Mouse (Mus musculus) liver, embryonic 14.5 days (tissue): ENCODE measurements around the gene Igsf6. TPM values are rescaled to one million over a fixed set of nuclear protein-coding genes. Genes with fewer than 3 reads are reported as not detected.
A peak's percentile ranks its signal among the peaks of the same experiment; 100 is the strongest.

Source experiments
- ATAC-seq: fragments of 200-750 bp; cut with Nextera tagmentation; 2 replicates; pipeline ENCODE4 v1.8.0; 2017; ENCODE audit warnings: moderate number of reproducible peaks, mild to moderate bottlenecking, moderate library complexity; ENCODE audit not compliant: insufficient read depth
- DNase-seq, 3 experiments: peaks; one replicate each; pipeline ENCODE4 v3.0.0-alpha.2; 2012 to 2013; ENCODE audit warnings: low read depth in 3 of 3, low spot score in 3 of 3
- H3K27ac ChIP-seq: fragments of 300-500 bp; sonication (generic); 2 replicates; pipeline ENCODE4 v1.5.1; 2014; ENCODE audit warnings: moderate library complexity, mild to moderate bottlenecking, control low read depth, inconsistent platforms
- H3K27me3 ChIP-seq: fragments of 300-500 bp; sonication (generic); 2 replicates; pipeline ENCODE4 v1.6.1; 2014; ENCODE audit warnings: mild to moderate bottlenecking, low read length, moderate library complexity; ENCODE audit not compliant: control insufficient read depth, insufficient read depth
- H3K36me3 ChIP-seq: fragments of 300-500 bp; sonication (generic); replicated peaks from 2 replicates; pipeline ENCODE4 v1.6.1; 2014; ENCODE audit warnings: low read depth; ENCODE audit not compliant: control insufficient read depth, insufficient read depth
- H3K4me1 ChIP-seq, 2 experiments: fragments of 200-500 bp in 1 of 2; fragments of 300-500 bp in 1 of 2; sonication (generic) in 1 of 2; replicated peaks; 2 replicates each; pipeline ENCODE4 v1.6.1; 2012 to 2014; ENCODE audit warnings: antibody characterized with exemption in 1 of 2, inconsistent platforms in 1 of 2, low read length in 1 of 2; ENCODE audit not compliant: control insufficient read depth in 2 of 2, insufficient read depth in 2 of 2
- H3K4me2 ChIP-seq: fragments of 300-500 bp; sonication (generic); 2 replicates; pipeline ENCODE4 v1.6.1; 2014; ENCODE audit warnings: low read depth, mild to moderate bottlenecking, control low read depth, moderate library complexity
- H3K4me3 ChIP-seq, 2 experiments: fragments of 200-500 bp in 1 of 2; fragments of 300-500 bp in 1 of 2; sonication (generic) in 1 of 2; 2 replicates each; pipeline ENCODE4 v1.5.1; 2012 to 2014; ENCODE audit warnings: low read depth in 2 of 2, low read length in 2 of 2, mild to moderate bottlenecking in 2 of 2, control low read depth in 1 of 2, inconsistent platforms in 1 of 2, moderate library complexity in 1 of 2; ENCODE audit not compliant: insufficient read depth in 1 of 2
- H3K9ac ChIP-seq: fragments of 300-500 bp; sonication (generic); replicated peaks from 2 replicates; pipeline ENCODE4 v1.6.1; 2014; ENCODE audit warnings: mild to moderate bottlenecking, control low read depth, moderate library complexity
- H3K9me3 ChIP-seq: fragments of 300-500 bp; sonication (generic); 2 replicates; pipeline ENCODE4 v1.6.1; 2016; ENCODE audit warnings: low read length, mixed read lengths; ENCODE audit not compliant: control insufficient read depth
- CTCF ChIP-seq: IDR thresholded peaks from 2 replicates; pipeline ENCODE4 v1.5.1; 2016; ENCODE audit warnings: antibody characterized with exemption, low read depth, control low read depth
- EP300 ChIP-seq: IDR thresholded peaks from 2 replicates; pipeline ENCODE4 v1.6.1; 2016; ENCODE audit warnings: antibody characterized with exemption, low read depth
- WGBS: fragments of 180-500 bp; shearing (Covaris S2); extraction: QIAGEN DNeasy Blood & Tissue Kit; methylation state at CpG from one replicate; pipeline ENCODE4 v1.1.7; 2014; ENCODE audit not compliant: insufficient replicate concordance; 5-methylcytosine and 5-hydroxymethylcytosine counted together
- polyA plus RNA-seq, 2 experiments: library from polyadenylated mRNA; depleted of rRNA in 1 of 2; stranded (reverse) in 1 of 2; unstranded in 1 of 2; fragments of >200 nt; fragmentation: Nextera tagmentation in 1 of 2; extraction: Ambion mirVana in 1 of 2; gene quantifications; 2 replicates each; pipeline versions ENCODE4 v1.2.1 to v1.2.3; 2012 to 2014

Igsf6 gene
- polyA plus RNA-seq, 2 experiments = 4.7 to 7.2 TPM

- H3K4me2 ChIP-seq = no peak overlapping the region
- no peaks in the 10 kb centered on the region for H3K9me3 ChIP-seq
- H3K27ac ChIP-seq = no peak overlapping the region
- DNase-seq = no peak
- no peak for ATAC-seq
- no peaks in the 10 kb centered on the region for H3K27me3 ChIP-seq
- H3K36me3 ChIP-seq = no peaks in the 10 kb centered on the region
- no peak overlapping the region for H3K4me3 ChIP-seq
- 47% methylated on average over 4 of the region's 4 CpGs for whole genome bisulfite sequencing
- no peak overlapping the region for H3K9ac ChIP-seq
- TF ChIP-seq CTCF (peak; percentile 42), EP300 (no peak)
- no peaks in the 10 kb centered on the region for H3K4me1 ChIP-seq
Measured at GRCm38 (mm10) chr7:121064309-121064708, 10.1 kb downstream of the Igsf6 start.

DNA sequence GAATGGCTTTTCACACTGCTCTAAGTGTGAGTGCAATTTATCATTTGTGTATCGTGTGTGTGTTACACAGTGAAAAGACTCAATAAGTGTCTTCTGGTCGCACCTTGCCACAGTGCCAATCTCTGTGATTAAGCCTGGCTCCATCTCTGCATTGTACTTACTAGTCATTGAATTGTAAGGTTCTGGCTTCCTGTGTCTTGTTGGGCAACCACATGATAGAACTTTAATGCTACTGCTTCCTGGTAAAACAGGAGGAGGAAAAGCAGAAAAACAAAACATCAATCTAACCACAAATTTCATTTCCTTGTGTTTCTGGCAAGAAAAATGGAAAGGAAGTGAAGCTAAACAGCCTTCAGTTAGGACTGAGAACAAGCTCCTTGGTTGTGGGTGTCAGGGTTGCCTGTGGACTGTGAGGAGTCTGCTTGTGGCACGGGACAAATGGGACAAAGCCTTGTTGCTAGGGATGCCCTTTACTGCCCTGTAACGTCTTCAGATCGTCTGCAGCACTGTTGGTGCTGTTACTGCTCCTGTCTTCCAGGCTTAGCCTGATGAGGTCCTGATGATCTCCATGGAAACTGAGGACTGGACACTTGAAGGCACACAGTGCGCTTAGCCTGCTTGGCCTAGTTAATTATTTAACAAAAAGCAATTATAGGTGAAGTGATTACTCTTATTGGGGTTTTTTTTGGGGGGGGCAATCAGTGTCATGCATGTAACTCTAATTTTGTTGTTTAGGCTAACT, 14.7 kb downstream of the Igsf6 start:
- no peak for DNase-seq
- Histone ChIP-seq H3K9me3 (no peaks in the 10 kb centered on the region), H3K27ac (no peak overlapping the region), H3K4me2 (no peak overlapping the region), H3K4me3 (no peak overlapping the region), H3K27me3 (no peaks in the 10 kb centered on the region), H3K36me3 (peaks cover 9% of the 10 kb centered on the region; the same call in 1 of the 2 replicates), H3K9ac (no peak overlapping the region), H3K4me1 (no peaks in the 10 kb centered on the region)
- WGBS = 73% methylated on average over 6 of the region's 6 CpGs
- no peak for TF ChIP-seq EP300
- no peak for TF ChIP-seq CTCF
- ATAC-seq = no peak

DNA sequence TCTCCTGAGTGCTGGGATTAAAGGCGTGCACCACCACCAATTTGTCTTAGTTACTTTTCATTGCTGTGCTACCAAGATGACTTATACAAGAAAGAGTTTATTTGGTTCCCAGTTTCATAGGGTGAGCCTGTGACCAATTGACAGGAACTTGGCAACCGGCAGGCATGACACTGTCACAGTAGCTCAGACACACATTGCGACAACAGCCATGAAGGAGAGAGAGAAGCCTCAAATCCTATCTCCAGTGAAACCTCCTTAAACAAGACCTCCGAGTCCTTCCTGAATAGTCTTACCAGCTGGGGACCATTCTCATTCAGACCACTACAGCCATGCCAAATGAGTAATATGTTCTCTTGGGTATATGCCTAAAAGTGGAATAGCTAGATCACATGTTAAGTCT, 21.3 kb downstream of the Igsf6 start:
- Histone ChIP-seq H3K4me1 (no peaks in the 10 kb centered on the region), H3K9me3 (no peaks in the 10 kb centered on the region)

GRCm38 (mm10) chr7:121047624-121048023, 26.7 kb downstream of the Igsf6 start:
- Histone ChIP-seq H3K27me3 (no peaks in the 10 kb centered on the region), H3K4me2 (no peak overlapping the region), H3K27ac (no peak overlapping the region), H3K4me1 (peaks cover 0 to 2% of the 10 kb centered on the region in 2 experiments; a peak in 1 of 4 replicates), H3K9ac (no peak overlapping the region), H3K36me3 (peaks cover under 1% of the 10 kb centered on the region), H3K9me3 (no peaks in the 10 kb centered on the region), H3K4me3 (no peak overlapping the region)
- ATAC-seq (no peak), DNase-seq (no peak)
- WGBS = 78% methylated on average over 2 of the region's 2 CpGs
- TF ChIP-seq EP300 (no peak), CTCF (no peak)

More for the DNA sequence above, 21.3 kb downstream of the Igsf6 start:
- no peak overlapping the region for H3K4me3 ChIP-seq
- no peak overlapping the region for H3K9ac ChIP-seq
- no peak for TF ChIP-seq EP300
- no peak for TF ChIP-seq CTCF
- no peak overlapping the region for H3K4me2 ChIP-seq
- peaks cover 12% of the 10 kb centered on the region for H3K36me3 ChIP-seq
- no peaks in the 10 kb centered on the region for H3K27me3 ChIP-seq
- H3K27ac ChIP-seq = no peak overlapping the region
- WGBS = 72% methylated on average over 4 of the region's 4 CpGs
- ATAC-seq (no peak), DNase-seq (no peak)

DNA sequence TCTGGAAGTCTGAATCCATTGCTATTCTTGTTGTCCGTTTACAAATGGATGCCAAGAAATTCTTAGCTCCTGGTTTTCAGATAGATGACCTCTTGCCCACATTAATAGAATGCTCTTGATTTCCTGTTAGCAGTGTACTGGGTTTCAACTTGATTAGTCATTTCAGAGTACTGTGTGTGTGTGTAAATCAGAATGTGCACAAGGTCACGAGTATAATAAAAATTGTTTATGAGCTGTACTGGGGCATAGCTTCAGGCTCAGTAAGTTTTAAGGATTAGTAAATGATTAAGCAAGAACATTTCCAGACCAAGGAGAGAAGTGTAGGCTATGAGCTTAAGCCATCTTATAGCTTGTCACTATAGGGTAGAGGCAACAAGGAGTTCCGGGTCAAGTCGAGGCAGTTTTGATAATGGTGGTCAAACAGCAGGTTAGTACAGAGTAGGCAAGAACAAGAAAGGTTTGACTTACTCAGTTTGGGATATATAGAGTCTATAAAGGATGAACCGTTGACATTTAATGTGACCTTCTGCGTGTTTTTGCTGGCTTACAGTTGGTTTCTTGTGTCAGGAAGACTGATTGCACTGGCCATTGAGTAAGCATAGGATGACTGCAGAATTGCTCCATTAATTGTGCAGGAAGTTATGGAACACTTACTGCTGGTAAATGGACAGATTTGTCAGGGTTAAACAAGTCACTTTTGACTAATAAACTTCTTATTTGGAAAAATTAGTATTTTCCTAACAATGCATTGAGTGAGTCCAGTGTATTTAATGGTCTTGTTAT, 28.5 kb downstream of the Igsf6 start:
- Histone ChIP-seq H3K9me3 (no peaks in the 10 kb centered on the region), H3K4me1 (peaks cover 0 to 6% of the 10 kb centered on the region in 2 experiments; a peak in 2 of 4 replicates), H3K36me3 (no peaks in the 10 kb centered on the region; the same call in none of the 2 replicates), H3K27ac (no peak overlapping the region), H3K4me3 (no peak overlapping the region), H3K4me2 (no peak overlapping the region), H3K27me3 (no peaks in the 10 kb centered on the region), H3K9ac (no peak overlapping the region)
- no peak for ATAC-seq
- TF ChIP-seq CTCF = no peak
- DNase-seq = no peak
- WGBS = 74% methylated on average over 6 of the region's 6 CpGs
